Mouse (Mus musculus) lung, adult 18-20 months (tissue): ENCODE results near the gene Gm49396.
A peak's percentile ranks its signal among the peaks of the same experiment; 100 is the strongest.

Source experiments
- DNase-seq, 2 experiments: peaks; one replicate each; pipeline ENCODE4 v3.0.0; 2022; ENCODE audit warnings: mixed read lengths in 2 of 2

Gene Gm49396

DNA sequence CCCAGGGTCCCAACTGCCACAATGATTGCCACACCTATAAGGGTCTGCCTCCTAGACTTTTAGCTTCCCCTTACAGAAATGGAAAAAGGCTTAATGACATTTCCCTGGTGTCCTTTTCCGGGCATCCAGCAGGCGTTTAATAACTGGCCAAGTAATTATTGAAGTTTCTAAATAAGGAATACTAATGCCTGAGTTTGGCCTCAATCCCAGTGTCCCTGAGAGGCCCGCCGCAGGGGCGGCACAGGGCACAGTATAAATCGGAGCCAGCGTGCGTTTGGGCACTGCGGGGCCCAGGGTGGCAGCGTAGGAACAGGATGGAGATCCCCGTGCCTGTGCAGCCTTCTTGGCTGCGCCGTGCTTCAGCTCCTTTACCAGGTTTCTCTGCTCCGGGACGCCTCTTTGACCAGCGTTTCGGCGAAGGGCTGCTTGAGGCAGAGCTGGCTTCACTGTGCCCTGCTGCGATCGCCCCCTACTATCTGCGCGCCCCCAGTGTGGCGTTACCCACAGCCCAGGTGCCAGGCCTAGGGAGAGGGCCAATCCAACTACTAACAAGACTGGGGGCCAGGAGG lies 10.0 kb upstream of the Gm49396 start:
- DNase-seq = peak in 1 of 2 experiments; percentile 34

DNA sequence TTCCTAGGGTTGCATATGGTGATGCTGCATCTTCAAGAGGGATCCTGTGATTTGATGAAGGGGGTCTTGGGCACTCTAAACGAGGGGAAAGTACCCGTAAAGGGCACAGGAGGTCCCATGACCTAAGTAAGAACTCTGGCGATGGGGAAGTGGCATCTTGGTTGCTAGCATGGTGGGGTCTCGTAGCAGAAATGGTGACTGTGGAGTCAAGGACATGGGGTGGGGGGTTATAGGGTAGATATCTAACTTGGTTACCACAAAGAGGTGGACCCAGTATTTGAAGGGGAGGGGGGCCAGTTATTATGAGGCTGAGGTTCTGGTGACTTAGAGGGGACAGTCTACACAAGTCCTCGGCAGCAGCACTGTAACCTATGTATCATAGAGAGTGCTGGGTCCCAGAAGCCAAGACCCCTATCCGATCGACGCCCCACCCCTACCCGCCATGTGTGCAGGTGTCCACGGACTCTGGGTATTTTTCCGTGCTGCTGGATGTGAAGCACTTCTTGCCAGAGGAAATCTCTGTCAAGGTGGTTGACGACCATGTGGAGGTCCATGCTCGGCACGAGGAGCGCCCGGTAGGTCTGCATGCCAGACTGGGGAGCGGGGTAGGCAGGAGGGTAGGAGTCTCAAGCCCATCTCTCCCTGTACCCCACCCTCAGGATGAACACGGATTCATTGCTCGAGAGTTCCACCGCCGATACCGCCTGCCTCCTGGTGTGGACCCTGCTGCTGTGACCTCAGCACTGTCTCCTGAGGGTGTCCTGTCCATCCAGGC lies 9.1 kb upstream of the Gm49396 start:
- no peak for DNase-seq

DNA sequence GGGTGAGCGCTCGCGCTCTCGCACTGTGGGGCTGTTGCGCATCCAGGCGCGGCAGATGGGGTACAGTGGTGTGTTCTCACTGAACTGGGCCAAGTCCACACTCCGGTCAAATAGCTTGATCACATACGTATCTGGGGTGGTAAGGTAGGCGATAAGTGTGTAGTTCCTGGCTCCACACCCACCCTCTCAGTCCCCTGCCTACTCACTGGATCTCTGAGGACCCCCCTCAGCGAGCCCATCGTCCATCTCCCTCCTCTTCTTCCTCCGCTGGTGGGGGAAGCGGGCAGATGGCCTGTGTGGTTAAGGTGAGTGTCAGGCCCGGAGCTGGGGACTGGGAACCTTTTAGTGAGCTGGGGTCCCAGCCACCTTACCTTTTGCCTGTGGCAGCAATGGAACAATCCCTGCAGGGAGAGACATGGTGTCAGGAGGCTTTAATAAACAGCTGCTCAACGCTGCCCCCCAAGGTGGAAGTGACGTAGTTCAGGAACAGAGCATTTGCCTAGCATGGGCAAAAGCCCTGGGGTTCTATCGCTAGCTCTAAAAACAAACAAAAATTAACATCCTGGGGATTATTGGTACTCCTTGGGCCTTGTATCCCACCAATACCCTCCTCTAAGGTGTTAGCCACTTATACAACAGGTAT lies 6.1 kb upstream of the Gm49396 start:
- DNase-seq = no peak

DNA sequence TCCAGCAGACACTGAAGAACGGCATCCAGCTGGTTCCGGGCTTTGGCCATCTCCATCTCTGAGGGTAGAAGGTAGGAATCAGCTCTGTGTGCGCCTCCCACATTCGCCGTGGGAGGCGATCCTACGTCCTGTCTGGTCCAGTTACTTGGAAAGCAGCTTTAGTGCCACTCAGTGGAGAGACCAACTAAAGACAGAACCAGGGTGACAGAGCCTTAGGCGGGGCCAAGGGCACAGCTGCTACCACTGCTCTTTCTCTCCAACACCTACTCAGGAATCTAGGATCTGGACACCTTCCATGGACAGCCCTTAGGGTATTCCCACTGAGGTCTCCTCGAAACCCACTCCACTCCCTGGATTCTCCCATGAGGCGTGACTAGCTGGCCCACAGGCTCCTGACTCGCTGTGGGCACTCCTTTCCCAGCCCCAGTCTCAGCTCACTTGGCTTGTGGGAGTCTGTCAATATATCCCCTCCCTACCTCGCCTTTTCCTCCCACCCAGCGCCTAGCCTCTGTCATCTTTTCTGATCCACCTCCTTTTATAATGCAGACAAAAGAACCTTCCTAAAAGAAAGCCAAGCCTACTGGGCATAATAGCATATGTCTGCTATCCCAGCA lies 5.1 kb upstream of the Gm49396 start:
- DNase-seq = no peak

DNA sequence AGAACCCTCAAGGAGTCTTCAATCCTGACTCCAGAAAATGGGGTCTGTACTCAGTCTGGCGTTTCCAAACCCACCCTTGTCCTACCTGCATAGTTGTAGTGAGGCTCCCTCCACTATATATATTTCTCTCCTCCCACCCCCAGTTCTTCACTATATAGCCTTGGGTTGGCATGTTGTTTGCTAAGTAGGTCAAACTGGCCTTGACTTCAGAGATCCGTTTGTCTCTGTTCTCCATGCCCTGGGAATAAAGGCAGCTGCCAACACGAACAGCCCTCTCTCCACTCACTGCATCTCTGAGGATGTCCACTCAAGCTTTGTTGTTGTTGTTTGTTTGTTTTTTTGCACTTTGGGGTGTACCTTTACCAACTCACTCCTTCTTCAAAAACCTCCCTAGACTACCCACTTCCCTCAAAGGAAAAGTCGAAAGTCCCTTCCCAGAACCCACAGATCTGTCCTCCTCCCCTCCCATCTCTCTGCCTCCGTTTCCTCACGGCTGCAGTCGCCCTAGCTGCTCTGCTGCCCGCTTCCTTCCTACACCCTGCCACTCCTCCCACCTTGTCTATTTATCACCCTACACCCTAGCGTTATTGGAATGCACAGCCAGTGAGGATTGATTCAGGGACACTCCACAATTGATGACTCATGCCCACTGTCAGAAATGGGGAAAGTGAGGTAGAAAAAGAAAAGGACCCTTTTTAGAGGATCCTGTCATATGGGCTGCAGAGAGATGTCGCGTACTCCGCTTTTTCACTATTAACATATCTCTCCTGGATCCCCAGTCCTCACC lies 4.3 kb upstream of the Gm49396 start:
- no peak for DNase-seq

DNA sequence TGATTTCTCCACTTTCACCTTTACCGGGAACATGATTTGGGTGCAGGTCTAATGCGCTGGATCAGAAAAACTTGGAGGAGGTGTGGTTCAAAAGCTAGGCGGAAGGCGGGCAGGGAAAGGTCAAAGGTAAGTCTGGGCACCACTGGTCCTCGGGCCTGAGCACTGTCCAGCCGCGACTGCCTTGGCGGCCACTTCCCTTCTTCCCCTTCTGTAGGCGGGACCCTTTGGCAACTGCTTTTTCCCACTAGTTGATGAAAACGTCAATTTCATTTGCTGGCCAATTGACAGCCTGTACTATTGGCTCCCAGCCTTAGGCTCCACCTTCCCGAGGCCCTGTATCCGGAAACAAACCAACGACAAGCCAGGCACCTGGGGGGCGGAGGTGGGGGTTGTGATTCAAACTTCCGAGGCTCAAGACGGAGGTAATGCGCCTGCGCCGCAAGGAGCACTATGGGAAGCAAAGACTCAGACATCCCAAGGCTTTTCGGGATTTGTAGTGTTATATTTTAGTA lies 3.6 kb upstream of the Gm49396 start, which contains the start of gene Lin37:
Gene Lin37, minus strand, starts transcription at position 396 of the 512 bp plus-strand sequence.
- peak; percentile 99 for DNase-seq

DNA sequence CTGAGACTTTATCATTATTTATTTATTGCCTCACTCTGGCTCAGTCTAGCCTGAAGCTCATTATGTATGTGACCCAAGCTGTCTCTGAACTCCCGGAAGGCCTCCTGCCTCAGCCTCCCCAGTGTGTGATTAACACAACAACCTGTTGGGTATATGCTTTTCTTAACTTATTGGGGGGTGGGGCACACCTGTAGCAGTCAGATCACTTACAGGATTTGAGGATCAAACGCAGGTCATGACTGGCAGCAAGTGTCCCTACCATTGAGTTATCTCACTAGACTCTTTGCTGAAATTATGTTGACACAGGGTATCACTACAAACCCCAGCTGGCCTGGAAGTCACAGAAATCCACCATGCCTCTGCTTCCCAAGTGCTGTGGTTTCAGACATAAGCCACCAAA lies 2.8 kb upstream of the Gm49396 start:
- DNase-seq = no peak

DNA sequence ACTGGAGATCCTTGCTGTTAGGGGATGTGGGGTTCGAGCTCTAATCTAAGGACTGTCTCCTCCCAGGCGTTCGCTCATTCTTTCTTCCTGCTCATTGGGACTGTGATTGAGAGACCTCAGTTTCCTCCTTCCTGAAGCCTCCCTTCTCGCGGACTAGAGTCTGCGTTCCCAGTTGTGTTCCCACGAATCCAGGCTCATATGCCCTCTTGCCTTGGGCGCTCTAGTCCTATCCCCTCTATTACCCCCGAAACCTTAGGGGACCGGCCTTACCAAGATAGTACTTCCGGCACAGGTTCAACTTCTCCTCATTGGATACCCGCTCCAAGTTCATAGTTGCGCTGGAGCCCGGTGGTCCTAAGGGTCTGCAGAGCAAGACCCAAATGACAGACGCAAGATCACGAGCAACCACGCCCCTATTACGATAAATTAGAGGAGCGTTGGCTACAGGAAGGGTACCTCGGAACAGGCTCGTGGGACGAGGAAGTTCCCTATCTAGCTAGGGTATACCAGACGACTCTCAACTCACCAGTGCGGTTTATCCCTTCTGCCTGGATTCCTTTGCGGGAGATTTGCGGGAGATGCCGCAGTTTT lies 523 bp upstream of the Gm49396 start:
- DNase-seq = no peak

DNA sequence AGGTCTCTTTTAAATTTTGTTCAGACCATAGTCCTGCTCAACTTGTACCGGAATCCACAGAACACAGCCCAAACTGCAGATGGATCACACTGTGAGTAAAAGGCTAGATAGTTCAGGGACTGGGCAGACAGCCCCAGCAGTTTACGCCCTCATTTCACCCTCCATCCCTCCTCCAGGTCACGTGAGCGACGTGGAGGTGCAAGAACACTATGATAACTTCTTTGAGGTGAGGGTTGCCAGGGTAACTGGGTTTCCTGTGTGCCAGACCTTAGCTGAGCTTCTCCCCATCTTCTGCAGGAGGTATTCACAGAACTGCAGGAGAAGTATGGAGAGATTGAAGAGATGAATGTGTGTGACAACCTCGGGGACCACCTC lies 749 bp downstream of the Gm49396 start:
- DNase-seq = no peak

DNA sequence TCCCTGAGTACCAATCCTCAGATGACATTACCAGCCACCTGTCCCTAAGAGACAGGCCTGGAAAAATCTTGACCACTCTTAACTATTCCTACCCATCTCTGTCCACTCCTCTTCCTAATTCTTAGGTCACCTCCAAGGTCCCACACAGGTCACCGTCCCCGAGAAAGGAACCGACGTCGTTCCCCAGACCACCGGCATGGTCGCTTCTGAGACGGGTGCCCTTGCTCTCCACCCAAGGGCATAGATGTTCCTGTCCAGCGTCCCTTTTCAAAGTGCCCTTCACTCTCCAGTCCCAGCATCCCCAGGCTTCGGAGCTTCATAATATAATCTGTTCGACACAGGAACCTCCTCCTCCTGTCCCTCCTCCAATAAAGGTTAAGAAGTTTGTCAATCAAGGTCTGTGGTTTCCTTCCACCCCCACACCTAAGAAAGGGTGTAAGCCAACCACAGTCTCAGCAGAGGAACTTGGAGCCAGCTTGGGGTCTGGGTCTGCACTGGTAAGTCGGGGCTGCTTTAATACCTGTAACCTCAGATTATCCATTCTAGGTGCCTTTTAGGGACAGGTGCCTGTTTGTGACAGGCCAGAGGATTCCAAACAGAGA lies 1.9 kb downstream of the Gm49396 start, which contains the start of gene Igflr1:
Gene Igflr1, plus strand, starts transcription at position 458 of the 602 bp plus-strand sequence.
- no peak for DNase-seq

DNA sequence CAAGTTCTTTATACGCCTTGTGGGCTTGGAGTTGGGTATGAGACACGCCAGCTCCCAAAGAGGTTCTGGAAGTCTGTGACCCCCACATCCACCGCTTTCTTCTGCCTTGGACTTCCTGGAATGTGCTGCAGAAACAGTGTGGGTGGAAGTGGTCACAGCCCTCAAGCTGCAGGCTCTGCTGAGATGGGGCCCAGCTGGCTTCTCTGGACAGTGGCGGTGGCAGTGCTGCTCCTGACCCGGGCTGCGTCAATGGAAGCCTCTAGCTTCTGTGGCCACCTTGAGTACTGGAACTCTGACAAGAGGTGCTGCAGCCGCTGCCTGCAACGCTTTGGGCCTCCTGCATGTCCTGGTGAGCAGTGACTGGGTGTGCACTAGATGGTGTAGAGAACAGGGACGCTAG lies 2.9 kb downstream of the Gm49396 start:
- DNase-seq = no peak

DNA sequence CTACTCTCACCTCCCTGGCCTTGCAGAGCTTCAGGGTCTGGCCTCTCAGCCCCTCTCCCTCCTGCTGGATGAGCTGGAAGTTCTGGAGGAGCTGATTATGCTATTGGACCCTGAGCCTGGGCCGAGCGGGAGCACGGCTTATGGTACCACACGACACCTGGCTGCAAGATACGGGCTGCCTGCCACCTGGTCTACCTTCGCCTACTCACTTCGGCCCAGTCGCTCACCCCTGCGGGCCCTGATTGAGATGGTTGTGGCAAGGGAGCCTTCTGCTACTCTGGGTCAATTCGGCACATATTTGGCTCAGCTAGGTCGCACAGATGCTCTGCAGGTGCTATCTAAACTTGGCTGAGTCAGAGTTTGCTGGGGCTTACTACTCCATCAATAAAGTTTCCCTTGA lies 4.4 kb downstream of the Gm49396 start:
- no peak for DNase-seq

DNA sequence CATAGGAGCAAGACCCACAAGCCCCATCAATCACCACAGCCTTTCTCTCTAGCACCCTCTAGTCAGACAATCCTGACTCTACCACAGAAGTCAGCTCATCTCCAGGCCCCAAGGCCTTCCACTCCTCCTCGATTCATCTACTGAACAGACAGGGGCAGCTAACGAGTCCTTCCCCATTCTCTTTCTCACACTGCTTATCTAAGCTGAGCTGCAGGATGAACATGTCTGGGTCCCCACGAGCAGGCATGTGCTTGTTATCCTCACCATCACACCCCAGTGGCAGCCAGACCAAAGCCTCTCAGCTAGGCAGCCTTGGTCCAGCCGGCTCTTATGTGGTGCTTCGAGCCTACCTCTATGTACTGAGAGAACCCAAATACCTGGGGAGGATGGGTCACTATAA lies 9.2 kb downstream of the Gm49396 start:
- DNase-seq = no peak

DNA sequence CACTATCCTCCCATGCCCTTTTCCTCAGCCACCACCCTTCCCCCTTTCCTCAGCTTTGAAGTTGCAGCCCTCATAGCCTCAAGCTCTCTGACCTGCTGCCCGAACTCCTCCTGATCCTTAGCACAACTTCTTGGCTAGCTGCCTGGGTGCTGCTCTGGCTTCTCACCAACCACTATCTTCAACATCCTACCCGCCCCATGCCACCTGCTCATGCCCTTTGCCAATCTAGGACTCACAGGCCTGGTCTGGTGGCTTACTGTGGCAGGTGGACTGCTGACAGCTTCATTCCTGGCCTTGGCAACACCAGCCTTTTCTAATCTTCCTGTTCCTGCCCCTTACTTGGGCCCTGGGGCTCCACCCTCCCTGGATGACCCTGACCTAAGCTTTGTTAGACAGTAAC lies 9.8 kb downstream of the Gm49396 start:
- peak; percentile 44 to 58 for DNase-seq

DNA sequence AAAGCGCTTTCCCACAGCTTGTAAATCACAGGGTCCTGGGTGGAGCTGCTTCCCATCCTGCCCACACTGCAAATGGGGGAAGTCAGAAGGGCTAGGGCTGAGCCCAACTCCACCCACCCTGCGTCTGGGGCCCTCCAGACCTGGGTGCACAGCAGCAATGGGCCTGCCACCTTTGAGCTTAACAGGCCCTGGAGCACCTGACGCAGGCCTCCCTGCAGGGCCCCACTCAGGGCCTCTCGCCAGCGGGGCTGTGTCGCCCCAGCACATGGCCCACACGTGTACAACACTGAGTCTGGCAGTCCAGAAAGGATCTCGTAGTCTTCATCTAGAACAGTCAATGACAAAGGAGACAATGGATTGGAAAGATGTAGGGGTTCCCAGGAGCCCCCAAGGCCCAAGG lies 16.8 kb downstream of the Gm49396 start:
- DNase-seq = no peak

DNA sequence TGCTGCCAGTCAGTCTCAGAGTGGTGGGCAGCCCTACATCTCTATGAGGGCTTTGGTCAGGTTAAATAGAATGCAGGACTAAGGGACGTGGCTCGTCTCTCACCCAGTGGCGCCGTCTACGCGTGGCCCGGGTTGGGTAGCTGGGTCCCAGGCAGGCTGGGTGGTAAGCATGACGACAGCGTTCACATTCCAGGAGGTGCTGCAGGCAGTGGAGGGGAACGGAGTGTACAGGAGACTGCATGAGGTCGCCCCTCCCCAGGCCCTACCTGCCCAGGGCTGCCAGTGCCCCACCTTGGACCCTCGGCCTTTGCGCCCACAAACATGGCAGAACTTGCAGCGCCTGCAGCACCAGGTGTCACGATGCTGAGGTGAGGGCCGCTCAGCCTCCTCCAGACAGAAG lies 18.4 kb downstream of the Gm49396 start:
- DNase-seq = no peak

DNA sequence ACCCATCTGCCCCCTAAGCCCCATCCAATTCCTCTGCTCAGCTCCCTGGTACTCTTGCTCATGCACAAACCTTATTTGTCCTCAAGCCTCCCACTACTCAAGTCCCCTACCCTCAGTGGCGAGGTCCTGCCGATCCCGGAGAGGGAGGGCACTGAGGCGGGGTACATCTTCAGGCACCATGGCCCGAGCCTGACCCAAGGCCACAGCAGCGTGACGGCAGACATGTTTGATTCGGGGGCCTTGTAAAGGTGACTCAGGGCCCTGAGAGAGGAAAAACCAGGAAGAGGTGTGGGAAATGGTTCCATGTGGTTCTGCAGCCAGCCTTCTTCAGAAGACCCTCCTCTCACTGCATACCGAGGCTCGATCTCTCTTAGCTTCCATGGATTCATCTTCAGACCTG lies 21.2 kb downstream of the Gm49396 start:
- no peak for DNase-seq

DNA sequence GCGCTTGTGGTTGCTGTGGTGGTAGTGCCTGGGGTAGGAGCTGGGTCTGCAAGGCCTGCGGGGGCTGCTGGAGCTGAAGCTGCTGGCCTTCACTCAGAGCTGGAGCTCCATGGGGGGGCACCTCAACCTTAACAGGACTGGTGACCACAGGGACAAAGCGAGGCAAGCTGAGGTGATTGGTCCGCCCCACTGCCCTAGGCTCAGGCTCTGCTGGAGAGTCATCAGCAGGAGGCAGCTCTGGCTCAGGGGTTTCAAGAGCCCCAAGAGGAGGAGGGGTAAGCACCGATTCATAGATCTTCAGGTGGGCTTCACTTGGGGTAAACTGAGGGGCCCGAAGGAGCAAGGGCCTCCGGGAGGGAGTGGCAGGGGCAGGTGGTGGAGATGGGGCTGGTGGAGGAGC lies 22.0 kb downstream of the Gm49396 start:
- no peak for DNase-seq

DNA sequence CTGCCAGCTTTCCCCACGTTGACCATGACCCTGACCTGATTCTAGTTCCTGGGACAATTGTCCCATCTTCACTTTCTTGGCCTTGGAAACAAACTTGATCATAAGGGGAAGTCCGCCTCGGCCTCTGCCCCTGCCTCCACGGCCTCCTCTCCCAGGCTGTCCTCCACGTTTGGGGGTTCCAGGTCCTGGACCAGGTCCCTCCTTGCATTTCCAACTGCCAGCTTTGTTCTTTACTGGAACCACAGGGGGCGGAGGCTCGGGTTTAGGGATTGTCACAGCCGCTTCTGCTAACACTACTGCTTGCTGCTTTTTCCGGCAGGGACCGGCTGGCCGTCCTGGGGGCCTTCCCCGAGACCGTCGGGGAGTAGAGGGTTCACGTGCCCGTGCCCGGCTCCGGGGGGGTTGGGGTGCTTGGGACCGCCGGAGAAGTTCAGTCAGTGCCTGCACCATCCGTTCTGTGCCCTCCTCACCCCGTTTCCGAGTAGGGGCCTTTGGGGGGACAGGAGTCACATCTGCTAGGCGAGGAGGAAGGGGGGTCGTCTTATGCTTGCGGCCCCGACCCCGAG lies 23.4 kb downstream of the Gm49396 start:
- DNase-seq = no peak

DNA sequence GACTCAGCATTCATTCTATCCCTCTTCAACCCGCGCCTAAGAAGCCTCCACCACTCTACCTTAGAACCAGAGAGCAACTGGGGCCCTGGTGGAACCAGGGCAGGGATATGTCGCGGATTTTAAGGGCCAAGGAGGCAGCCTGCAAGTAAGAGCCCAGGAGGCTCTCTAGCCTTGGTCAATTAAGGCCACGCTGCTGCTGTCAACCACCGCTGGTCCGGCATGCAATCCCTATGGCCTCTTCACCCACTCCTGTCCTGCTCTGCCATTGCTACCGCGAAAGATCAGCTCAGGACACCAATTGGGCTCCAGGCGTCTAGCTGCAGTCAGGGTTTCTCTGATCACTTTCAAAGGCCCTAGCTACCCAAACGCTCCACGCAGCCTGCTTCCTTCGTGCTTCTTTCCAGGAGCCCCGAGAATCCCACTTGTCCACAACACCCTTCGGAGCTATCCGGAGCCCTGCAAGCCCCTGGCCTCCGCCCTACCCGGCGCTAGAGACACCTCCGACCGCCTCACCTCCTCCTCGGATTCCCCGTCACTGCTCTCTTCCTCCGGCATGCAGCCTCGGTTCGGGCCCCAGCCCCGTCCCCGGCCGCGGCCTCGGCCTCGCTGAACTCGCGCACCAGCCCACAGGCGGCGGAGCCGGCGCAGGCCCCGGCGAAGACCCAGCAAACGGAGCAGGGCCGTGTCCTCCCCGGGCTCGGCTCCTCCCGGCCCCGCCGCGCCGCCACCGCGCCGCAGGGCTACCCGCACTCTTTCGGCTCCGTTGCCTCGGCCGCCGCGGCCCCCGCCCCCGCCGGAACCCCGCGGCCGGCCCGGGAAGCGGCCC lies 24.9 kb downstream of the Gm49396 start:
- peak; percentile 37 to 53 for DNase-seq
